Mouse (Mus musculus) stomach, postnatal 0 days (tissue): Measurements from ENCODE around the gene Capn9. TPM values are rescaled to one million over a fixed set of nuclear protein-coding genes. Genes with fewer than 3 reads are reported as not detected.
A peak's percentile ranks its signal among the peaks of the same experiment; 100 is the strongest.

ENCODE experiments used
- ATAC-seq: fragments of 200-750 bp; cut with Nextera tagmentation; 2 replicates; pipeline ENCODE4 v1.8.0; 2017; ENCODE audit not compliant: low FRiP score, low TSS enrichment
- DNase-seq: peaks from one replicate; pipeline ENCODE4 v3.0.0-alpha.2; 2016; ENCODE audit warnings: low spot score
- H3K27ac ChIP-seq: fragments of 300-500 bp; sonication (generic); replicated peaks from 2 replicates; pipeline ENCODE4 v1.5.1; 2014; ENCODE audit warnings: mild to moderate bottlenecking, control low read depth
- H3K27me3 ChIP-seq: fragments of 300-500 bp; sonication (generic); 2 replicates; pipeline ENCODE4 v1.6.1; 2014; ENCODE audit warnings: low read length; ENCODE audit not compliant: control insufficient read depth, insufficient read depth
- H3K36me3 ChIP-seq: fragments of 300-500 bp; sonication (generic); 2 replicates; pipeline ENCODE4 v1.6.1; 2014; ENCODE audit warnings: low read length, mixed read lengths; ENCODE audit not compliant: control insufficient read depth, insufficient read depth
- H3K4me1 ChIP-seq: fragments of 300-500 bp; sonication (generic); replicated peaks from 2 replicates; pipeline ENCODE4 v1.6.1; 2014; ENCODE audit warnings: antibody characterized with exemption; ENCODE audit not compliant: control insufficient read depth, insufficient read depth
- H3K4me2 ChIP-seq: fragments of 300-500 bp; sonication (generic); replicated peaks from 2 replicates; pipeline ENCODE4 v1.6.1; 2014; ENCODE audit warnings: low read depth, mild to moderate bottlenecking, control low read depth, moderate library complexity
- H3K4me3 ChIP-seq: fragments of 300-500 bp; sonication (generic); 2 replicates; pipeline ENCODE4 v1.5.1; 2014; ENCODE audit warnings: low read depth, low read length, control low read depth
- H3K9ac ChIP-seq: fragments of 300-500 bp; sonication (generic); 2 replicates; pipeline ENCODE4 v1.6.1; 2014; ENCODE audit warnings: mild to moderate bottlenecking, low read length, control low read depth, mixed read lengths
- H3K9me3 ChIP-seq: fragments of 300-500 bp; sonication (generic); 2 replicates; pipeline ENCODE4 v1.6.1; 2016; ENCODE audit warnings: low read length; ENCODE audit not compliant: control insufficient read depth
- CTCF ChIP-seq: IDR thresholded peaks from 2 replicates; pipeline ENCODE4 v1.5.1; 2016; ENCODE audit warnings: antibody characterized with exemption, low read depth, mild to moderate bottlenecking, moderate library complexity
- EP300 ChIP-seq: optimal IDR thresholded peaks from 2 replicates; pipeline ENCODE3; 2016; ENCODE audit warnings: antibody characterized with exemption
- WGBS: fragments of 180-500 bp; shearing (Covaris S2); extraction: QIAGEN DNeasy Blood & Tissue Kit; methylation state at CpG from one replicate; pipeline ENCODE4 v1.1.7; 2014; 5-methylcytosine and 5-hydroxymethylcytosine counted together
- polyA plus RNA-seq: library from polyadenylated mRNA; unstranded; fragments of >200 nt; fragmentation: Nextera tagmentation; extraction: Ambion mirVana; gene quantifications from 2 replicates; pipeline ENCODE4 v1.2.1, GENCODE M21; 2015

The Capn9 gene
- polyA plus RNA-seq, 1 experiment from 2014 or later, result 12.8 TPM

GRCm38 (mm10) chr8:124557476-124557875 lies 18.4 kb upstream of the Capn9 start:
- 52% methylated on average over 5 of the region's 5 CpGs for WGBS
- no peak for ATAC-seq
- Histone ChIP-seq H3K9me3 (no peaks in the 10 kb centered on the region), H3K4me3 (no peak overlapping the region), H3K36me3 (peaks cover 4% of the 10 kb centered on the region; the same call in 1 of the 2 replicates), H3K4me2 (no peak overlapping the region), H3K27me3 (no peaks in the 10 kb centered on the region), H3K27ac (no peak overlapping the region), H3K4me1 (no peaks in the 10 kb centered on the region), H3K9ac (no peak overlapping the region)
- TF ChIP-seq CTCF (no peak), EP300 (no peak)
- DNase-seq, result no peak

GRCm38 (mm10) chr8:124567126-124567525 lies 8.8 kb upstream of the Capn9 start:
- Histone ChIP-seq H3K36me3 (no peaks in the 10 kb centered on the region), H3K27me3 (no peaks in the 10 kb centered on the region), H3K4me2 (no peak overlapping the region), H3K9me3 (no peaks in the 10 kb centered on the region), H3K4me1 (no peaks in the 10 kb centered on the region), H3K27ac (no peak overlapping the region), H3K4me3 (no peak overlapping the region), H3K9ac (no peak overlapping the region)
- 78% methylated on average over 6 of the region's 6 CpGs for WGBS
- TF ChIP-seq EP300 (no peak), CTCF (no peak)
- no peak for DNase-seq
- ATAC-seq, result no peak

- no peak for ATAC-seq
- H3K9ac ChIP-seq, result no peak overlapping the region
Measured at GRCm38 (mm10) chr8:124567584-124567983, 8.3 kb upstream of the Capn9 start.

GRCm38 (mm10) chr8:124569100-124569499 lies 6.8 kb upstream of the Capn9 start:
- H3K4me1 ChIP-seq, result no peaks in the 10 kb centered on the region
- H3K4me3 ChIP-seq, result peak overlapping the region; percentile 19
- H3K27ac ChIP-seq, result peak overlapping the region; percentile 73
- H3K9me3 ChIP-seq, result no peaks in the 10 kb centered on the region
- ATAC-seq (no peak), DNase-seq (no peak)
- no peak for TF ChIP-seq EP300
- TF ChIP-seq CTCF, result no peak
- 60% methylated on average over 2 of the region's 2 CpGs for WGBS
- H3K4me2 ChIP-seq, result peak overlapping the region; percentile 26
- peak overlapping the region; percentile 48 for H3K9ac ChIP-seq
- no peaks in the 10 kb centered on the region for H3K27me3 ChIP-seq
- no peaks in the 10 kb centered on the region for H3K36me3 ChIP-seq

More at GRCm38 (mm10) chr8:124567584-124567983, 8.3 kb upstream of the Capn9 start:
- WGBS, result 76% methylated on average over 3 of the region's 3 CpGs
- Histone ChIP-seq H3K4me1 (no peaks in the 10 kb centered on the region), H3K36me3 (no peaks in the 10 kb centered on the region), H3K27me3 (no peaks in the 10 kb centered on the region), H3K4me2 (peak overlapping the region; percentile 12; the same call in 1 of the 2 replicates), H3K4me3 (no peak overlapping the region), H3K27ac (no peak overlapping the region), H3K9me3 (no peaks in the 10 kb centered on the region)
- TF ChIP-seq EP300, result no peak
- TF ChIP-seq CTCF, result no peak
- no peak for DNase-seq

GRCm38 (mm10) chr8:124569593-124569992 lies 6.3 kb upstream of the Capn9 start, which contains the start of gene Agt:
Gene Agt, minus strand, starts transcription at chr8:124569706.
- no peaks in the 10 kb centered on the region for H3K4me1 ChIP-seq
- no peak for TF ChIP-seq EP300
- no peak for TF ChIP-seq CTCF
- H3K9me3 ChIP-seq, result no peaks in the 10 kb centered on the region
- ATAC-seq (0 out of 2 replicates have a peak, but pooled peaks have one; percentile 21), DNase-seq (no peak)
- H3K9ac ChIP-seq, result peak within 1 kb of the TSS; percentile 48
- H3K27me3 ChIP-seq, result no peaks in the 10 kb centered on the region
- H3K27ac ChIP-seq, result peak within 1 kb of the TSS; percentile 73
- H3K4me2 ChIP-seq, result peak within 1 kb of the TSS; percentile 26
- H3K36me3 ChIP-seq, result no peaks in the 10 kb centered on the region
- 52% methylated on average over 2 of the region's 2 CpGs for WGBS
- H3K4me3 ChIP-seq, result peak within 1 kb of the TSS; percentile 19

- TF ChIP-seq EP300 (no peak), CTCF (no peak; the same call in 1 of the 2 replicates)
- DNase-seq (peak; percentile 69), ATAC-seq (peak; percentile 41; the same call in 1 of the 2 replicates)
- 47% methylated on average over 8 of the region's 8 CpGs for WGBS
- no peaks in the 10 kb centered on the region for H3K4me1 ChIP-seq
- no peaks in the 10 kb centered on the region for H3K9me3 ChIP-seq
- peak overlapping the region; percentile 85 for H3K27ac ChIP-seq
- H3K36me3 ChIP-seq, result no peaks in the 10 kb centered on the region
- H3K27me3 ChIP-seq, result no peaks in the 10 kb centered on the region
- no peak overlapping the region for H3K9ac ChIP-seq
- H3K4me2 ChIP-seq, result no peak overlapping the region
- no peak overlapping the region for H3K4me3 ChIP-seq
Measured at GRCm38 (mm10) chr8:124571732-124572429, 4.0 kb upstream of the Capn9 start.
